Mouse (Mus musculus) granulocyte monocyte progenitor cell, adult 5-6 weeks (primary cell): ENCODE measurements around the gene Ppp1r32. TPM values are rescaled to one million over a fixed set of nuclear protein-coding genes. Genes with fewer than 3 reads are reported as not detected.

Source experiments
- ATAC-seq: replicated peaks from 2 replicates; pipeline ENCODE4 v1.8.0; 2016; ENCODE audit warnings: mild to moderate bottlenecking, moderate TSS enrichment, inconsistent platforms; ENCODE audit not compliant: poor library complexity, severe bottlenecking
- total RNA-seq, 2 experiments: library from RNA; stranded (forward) in 1 of 2; stranded (reverse) in 1 of 2; fragments of 200-712, 200-1000 nt in 1 of 2; fragments of >200 nt in 1 of 2; fragmentation: Nextera tagmentation in 1 of 2; gene quantifications; 2 replicates each; pipeline ENCODE4 v1.2.3; 2014 to 2017

Gene Ppp1r32
- total RNA-seq, 2 experiments from 2014 or later = 1.2 TPM; not detected in 1

DNA sequence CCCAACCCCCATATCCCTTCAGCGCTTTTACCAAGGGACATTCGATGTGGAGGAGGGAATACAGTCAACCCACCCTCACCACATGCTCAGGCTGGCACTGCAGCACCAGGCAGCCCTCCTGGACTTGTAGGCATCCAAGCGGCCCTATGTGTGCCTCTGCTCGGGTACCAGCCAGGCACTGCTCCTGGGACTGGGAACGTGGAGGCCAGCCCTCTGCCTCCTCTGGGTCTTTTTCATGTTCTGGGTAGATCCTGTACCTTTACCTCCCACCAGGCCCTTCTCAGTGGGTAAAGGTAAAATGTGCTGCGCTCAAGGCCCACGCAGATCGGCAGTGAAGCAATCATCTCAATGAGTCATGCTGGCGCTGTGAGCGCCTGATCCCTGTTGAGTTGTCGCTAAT lies 22.8 kb downstream of the Ppp1r32 start:
- no peak for ATAC-seq

DNA sequence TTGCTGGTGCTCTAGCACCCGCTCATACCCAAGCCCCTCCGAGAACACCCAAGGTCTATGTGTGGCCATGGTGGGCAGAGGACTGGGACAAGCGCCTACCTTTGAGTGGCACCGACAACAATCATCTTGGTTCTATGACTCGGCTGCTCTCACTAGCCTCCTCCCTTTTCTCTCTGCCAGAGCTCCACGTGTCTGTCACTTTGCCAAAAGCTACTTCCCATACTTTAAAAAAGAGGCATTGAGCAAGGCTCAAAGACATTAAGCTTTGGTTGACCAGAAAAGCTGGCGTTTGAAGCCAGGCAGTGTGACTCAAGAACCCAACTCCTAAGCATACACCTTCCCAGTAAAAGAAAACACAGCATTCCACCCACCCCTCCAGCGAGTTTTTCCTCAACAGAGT lies 24.6 kb downstream of the Ppp1r32 start:
- ATAC-seq = 0 out of 2 replicates have a peak, but pooled peaks have one; percentile 24

DNA sequence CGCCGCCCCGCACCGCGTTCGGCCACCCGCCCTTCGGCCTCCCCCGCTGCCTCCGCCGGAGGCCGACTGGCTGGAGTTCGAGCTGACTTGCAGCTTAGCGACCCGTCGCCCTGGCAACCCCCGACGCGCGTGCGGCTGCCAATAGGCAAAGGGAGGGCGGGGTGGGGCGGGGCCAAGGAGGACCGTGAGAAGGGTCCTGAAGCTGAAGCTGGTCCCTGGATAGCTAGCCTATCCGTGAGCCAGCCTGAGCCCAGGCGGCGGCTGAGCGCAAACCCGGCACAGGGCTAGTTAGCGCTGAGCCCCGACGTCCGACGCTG lies 25.3 kb downstream of the Ppp1r32 start:
- 0 out of 2 replicates have a peak, but pooled peaks have one; percentile 8 for ATAC-seq

DNA sequence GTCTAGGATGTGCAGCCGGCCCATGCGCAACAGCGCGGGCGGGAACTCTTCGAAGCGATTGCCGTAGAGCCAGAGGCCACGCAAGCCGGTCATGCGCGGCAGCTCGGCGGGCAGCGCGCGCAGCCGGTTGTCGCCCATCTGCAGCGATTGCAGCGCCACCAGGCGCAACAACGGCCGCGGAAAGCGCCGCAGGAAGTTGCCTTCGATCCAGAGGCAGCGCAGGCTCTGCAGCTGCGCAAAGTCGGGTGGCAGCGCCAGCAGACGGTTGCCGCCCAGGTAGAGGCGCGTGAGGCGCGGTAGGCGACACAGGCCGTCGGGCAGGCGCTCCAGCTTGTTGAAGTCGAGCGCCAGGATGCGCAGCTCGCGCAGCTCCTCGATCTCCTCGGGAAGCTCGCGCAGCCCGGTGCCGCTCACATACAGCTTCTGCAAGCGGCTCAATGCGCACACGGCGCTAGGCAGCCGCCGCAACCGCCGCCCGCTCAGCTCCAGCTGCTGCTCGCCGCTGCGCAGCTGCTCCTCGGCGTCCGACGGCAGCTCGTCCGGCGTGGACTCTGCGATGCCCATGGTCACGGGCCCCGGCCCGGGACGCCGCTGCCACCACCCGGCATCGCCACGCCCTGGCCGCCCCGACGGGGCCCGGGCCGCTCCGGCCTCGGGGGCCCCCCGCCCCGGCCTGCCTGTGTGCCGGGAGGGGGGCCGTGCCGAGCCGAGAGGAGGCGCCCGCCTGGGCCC lies 25.8 kb downstream of the Ppp1r32 start, which contains the start of gene Lrrc10b:
TSS of gene Lrrc10b (minus strand) at position 722 of the 732 bp plus-strand sequence.
- peak; percentile 66 for ATAC-seq

DNA sequence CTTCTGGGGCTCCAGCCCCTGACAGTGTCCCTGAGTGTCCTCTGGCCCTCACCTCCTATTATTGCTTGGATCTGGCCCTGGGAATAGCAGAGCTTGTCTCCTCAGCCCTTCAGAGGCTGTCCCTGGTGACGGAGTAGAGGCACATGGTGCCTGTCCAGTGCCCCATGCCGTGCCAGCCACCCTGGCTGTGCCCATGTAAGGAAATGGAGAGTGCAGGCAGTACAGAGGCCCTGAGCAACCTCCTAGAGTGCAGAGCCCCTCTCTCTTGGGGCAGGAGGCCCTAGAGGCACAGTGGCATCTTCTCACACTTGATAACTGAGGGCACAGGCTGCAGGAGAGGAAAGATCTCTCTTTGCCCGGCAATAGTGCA lies 27.3 kb downstream of the Ppp1r32 start:
- no peak for ATAC-seq

DNA sequence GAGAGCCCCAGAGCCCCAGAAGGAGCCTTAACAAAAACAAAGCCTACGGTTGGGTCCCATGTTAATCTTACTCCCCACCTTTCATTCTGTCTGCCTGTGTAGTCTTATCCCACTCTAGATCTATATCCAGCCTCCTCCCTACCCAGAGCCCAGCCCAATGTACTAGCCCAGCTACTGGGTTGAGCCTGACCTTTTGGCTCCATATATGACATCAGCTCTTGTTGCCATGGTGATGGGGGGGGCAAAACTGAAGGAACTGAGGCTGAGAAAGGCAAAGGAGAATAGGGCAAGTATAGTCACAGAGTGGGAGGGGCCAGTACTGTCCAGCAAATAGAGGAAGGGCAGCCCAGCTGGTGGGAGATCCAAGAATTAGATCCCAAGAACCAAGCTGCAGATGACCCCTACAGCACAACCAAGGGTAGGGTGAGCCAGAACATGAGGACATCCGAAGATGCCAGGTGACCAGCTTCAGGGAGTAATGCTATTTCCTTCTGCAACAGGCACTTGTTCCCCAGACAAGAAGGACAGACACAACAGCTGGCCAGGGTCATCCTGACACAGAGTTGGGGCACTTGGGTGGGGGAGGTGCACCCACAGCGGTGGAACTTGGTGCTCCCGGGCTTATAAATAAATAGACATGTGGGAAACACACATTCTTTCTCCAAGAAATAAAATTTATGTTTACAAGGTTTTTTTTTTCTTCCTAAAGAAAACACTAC lies 27.9 kb downstream of the Ppp1r32 start:
- ATAC-seq = no peak

DNA sequence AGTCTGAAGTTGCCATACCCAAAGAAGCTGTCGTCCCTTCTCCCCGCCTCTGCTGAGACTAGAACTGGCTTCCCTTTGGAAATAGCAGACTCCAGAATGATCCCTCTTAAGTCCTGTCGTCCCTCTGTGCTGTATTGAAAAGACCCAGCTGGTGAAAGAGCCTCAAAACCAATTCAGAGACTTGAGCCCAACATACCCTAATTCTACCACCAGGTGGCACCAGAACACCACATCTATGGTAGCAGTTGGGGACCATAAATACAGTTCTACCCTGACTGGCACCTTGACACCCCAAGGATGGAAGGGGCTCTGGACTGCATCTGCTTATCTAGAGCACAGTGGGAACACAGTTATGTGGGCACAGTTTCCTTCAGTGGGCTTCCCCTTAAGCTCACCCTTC lies 33.0 kb downstream of the Ppp1r32 start:
- ATAC-seq = peak; percentile 68

DNA sequence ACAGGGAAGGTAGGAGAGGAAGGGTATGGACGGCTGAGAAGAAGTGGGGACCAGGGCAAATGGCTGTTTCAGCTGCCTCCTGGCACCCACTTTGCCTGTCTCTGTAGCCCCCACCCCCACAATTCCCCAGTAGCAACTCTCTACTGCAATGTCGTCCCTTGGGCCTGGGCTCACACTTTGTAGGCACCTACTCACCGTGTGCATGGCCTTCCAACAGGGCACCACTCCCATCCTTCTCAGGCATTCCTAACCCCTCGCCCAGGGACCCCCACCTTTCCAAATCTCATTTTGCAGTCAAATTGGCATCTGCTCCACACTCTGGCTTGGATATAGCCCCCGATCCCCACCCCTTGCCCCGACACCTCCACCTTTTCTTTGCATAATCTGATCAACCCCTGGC lies 33.5 kb downstream of the Ppp1r32 start:
- no peak for ATAC-seq

DNA sequence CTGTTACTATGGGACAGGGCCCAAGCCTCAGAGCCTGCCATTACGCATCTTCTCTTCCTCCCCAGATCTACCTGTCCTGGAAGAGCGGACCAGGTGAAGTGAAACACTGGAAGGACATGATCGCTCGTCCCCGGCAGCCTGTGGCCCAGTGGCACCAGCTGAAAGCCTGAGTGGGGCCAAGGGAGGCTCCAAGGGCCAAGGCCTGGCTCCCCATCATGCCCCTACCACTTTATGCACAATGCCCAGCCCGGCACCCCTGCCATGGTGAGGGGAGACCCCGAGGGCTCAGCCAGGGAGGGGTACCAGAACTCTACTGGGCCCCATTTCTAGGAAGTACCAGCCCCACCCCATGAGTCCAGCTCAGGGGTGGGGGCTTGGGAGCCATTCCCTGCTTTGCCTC lies 34.5 kb downstream of the Ppp1r32 start:
- no peak for ATAC-seq

DNA sequence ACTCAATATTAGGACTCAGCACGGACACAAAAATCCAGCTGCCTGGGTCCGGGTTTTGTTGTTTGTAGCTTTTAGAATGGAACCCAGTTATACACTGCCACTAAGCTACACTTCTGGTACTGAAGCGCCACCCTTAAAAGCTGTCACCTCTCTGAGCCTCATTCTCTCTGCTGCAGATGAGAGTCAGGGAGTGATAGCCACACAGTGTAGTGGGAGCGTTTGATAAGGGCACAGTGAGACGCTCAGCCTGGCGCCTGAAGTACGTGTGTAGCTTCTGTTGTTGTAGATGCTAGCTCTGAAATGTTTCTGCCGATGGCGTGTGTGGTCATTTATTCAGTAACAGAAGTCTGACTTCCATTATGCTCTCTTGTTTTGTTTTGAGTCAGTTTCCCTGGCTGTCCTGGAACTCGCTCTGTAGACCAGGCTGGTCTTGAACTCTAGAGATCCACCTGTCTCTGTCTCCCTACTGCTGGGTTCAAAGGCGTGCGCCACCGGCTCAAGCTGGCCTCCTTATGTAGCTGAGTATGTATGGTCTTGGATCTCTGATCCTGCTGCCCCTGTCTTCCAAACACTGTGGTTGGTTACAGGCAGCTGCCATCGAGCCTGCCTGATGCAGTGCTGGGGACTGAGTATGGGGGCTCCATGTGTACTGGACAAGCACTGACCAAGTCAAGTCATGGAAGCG lies 37.9 kb downstream of the Ppp1r32 start:
- ATAC-seq = no peak

DNA sequence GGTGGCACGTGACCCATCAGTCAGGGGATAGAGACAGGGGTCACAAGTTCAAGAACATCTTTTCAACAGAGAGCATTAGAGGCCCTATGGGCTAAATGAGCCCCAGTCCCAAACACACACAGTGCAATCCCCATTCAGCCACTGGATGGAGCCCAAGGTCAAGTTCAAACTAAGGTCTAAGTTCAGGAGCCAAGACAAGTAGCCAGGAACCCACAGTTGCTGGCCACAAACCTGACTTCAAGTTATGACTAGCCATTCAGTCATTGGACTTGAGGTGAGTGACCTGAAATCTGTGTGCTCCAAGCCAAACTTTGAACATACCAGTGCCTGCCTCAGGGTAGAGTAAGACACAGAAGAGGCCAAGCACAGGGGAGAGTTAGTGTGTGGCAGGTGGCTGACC lies 45.2 kb downstream of the Ppp1r32 start:
- no peak for ATAC-seq

DNA sequence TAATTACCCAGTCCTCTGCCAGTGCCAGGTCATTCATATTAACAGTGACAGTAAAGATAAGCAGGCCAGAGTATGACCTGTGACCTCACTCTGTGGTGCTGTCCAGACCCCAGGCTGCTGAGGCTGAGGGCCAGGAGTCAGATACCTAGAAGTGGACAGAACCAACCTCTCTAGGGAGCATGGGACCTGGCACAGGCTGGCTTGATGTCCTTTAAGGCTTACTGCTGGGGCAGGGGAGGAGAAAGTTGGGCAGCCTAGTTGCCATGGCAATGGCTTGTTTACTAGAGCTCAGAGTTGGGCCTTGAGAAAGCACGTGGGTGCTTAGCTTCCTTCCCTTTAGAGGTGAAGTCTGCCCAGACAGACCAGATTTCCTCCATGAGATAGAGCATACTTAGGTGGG lies 46.0 kb downstream of the Ppp1r32 start:
- no peak for ATAC-seq

DNA sequence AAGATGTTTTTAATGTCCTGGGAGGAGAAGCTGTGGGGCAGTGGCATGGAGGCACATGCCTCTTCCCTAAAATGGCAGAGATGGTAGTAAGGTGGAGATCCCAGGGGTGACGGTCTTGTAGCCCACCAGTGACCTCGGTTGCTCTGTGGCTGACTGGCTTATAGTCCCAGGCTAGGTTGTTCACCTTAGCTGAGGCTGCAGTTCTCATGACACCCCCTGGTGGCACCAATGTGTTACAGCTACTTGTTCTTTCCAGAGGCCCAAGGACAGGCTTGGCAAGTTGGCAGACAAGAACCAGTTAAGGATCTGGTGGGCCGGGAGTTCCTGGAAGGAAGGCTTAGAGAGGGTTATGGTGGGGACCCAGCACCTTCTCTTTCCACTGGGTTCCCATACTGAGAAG lies 46.8 kb downstream of the Ppp1r32 start:
- peak; percentile 60 for ATAC-seq

DNA sequence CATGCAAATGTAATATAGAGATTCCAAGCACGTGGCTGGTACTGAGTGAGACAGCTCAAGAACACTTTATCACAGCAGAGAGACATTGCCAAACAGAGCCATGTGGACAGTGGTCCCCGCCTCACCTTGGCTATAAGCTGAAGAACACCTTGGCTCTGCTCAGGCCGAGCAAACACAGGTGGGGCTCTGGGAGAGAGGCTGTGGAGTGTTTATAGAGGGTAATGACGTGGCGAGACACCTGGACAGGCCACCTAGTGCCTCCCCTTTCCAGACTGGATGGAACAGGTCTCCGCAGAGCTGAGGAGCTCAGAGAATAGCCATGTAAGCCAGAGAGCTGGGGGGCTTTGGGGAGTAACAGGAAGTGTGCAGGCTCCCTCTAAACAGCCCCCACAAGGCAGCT lies 47.8 kb downstream of the Ppp1r32 start:
- ATAC-seq = no peak

DNA sequence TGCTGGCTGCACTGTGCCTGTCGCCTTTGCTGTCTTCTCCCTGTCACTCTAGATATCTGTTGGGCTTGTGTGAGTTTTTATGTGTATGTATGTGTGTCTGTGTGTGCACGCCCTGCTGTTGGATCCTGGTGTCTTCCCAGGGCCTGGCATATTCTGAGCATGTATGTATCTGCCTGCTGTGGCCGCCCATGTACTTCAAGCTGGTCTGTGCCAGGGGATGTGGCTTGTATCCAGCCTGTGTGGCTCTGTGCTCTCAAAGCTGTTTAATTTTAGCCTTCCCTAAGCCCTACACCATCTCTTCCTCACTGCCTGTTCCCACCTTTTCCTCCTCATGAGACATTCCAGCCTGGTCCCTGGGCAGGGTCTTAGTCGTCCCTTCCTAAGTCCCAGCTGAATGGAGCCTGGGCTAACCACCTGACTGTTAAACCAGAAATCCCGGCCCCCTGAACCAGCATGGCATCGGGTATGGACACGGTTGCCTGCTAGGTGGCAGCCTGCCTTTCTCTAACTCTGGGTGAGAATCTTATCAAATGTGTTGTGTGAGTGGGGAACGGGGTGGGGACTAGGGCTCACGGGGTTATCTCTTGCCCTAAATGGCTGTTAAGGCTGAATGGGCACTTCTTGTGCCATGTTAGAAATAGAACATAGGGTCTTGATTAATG lies 48.7 kb downstream of the Ppp1r32 start:
- ATAC-seq = no peak

DNA sequence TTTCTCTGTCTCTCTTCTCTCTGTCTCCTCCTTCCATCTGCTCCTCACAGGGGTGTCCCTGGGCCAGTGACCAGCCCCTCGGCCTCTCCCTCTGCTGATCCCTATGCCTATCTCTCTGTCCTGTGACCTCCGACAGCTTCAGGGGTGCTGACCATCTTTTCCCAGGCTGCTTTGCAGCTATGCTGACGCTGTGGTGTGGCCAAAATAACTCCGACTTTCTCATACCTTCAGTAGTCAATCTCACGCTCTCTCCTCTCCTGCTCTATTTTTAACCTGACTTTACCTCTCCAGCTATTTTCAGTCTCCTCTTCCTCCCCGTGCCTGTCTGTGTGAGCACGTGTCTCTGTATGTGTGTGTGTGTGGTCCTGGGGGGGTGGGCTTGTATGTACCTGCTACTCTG lies 49.5 kb downstream of the Ppp1r32 start:
- no peak for ATAC-seq

DNA sequence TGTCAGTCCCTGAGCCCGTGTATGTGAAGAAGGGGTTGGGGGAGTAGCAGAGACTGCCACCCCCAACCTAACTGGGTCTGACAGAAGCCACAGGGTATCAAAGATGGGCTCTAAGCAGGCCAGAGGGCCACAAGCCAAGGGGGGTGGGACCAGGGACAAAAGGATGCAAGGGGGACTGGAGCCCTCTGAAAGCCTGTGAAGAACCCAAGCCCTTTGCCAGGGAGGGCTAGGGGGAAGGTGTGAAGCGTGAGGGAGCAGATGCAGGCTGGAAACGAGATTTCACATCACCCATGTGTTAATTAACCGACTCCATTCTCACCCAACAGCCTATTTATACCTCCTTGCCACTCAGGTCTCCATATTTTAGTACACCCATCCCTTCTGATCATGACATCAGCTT lies 50.9 kb downstream of the Ppp1r32 start:
- ATAC-seq = no peak

DNA sequence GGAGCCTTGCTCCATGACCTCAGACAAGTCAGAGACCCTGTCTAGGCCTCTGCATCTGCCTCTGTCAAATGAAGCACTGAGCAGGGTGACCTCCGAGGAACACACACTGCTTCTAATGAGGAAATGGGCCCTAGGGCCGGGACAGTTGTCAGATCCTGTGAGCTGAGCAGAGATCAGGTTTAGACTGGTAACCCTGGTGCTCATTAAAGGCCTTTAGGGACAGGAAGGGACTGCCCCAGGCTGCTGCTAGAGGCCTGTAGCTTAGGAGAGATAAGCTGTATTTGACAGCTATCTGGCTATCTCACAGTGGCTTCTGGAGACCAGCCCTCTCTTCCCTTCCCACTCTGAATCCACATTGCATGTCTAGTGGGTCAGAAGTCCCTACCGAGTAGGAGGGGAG lies 51.3 kb downstream of the Ppp1r32 start:
- ATAC-seq = no peak

DNA sequence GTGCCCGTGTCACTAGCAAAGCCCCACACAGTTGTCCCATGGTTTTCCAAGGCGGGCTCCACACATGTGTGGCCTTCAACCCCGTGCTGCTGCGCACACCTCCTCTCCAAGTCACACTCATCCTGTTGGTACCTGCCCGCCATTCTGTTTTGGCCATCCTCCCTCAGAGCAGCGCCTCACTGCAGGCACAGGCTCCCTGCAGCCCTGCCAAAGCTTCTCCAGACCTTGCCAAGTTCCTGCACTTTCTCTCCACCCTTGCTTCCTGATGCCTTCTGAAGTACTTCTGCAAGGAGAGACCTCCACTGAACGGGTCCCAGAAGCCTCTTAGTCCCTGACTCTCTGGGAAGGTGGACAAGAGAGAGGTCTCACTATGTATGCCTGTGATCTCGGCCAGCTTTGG lies 53.4 kb downstream of the Ppp1r32 start:
- ATAC-seq = no peak

DNA sequence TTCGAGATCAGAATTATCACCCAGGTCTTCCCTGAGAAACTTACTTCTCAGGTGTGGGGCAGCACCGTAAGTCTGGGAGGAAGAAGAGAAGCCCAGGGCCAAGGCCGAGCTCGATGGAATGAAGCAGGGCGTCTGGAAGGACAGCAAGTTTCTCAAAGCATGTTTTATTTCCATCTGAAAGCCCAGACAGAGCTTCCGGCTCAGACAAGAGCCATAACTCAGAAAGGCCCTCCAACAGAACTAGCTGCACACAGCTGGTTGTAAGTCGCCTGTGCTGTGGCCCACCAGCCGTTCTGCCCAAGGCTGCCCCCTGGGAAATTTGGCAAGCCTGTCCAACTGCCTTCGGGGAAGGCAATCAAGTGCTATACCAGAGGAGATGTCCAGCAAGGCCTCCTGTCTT lies 55.3 kb downstream of the Ppp1r32 start:
- no peak for ATAC-seq

DNA sequence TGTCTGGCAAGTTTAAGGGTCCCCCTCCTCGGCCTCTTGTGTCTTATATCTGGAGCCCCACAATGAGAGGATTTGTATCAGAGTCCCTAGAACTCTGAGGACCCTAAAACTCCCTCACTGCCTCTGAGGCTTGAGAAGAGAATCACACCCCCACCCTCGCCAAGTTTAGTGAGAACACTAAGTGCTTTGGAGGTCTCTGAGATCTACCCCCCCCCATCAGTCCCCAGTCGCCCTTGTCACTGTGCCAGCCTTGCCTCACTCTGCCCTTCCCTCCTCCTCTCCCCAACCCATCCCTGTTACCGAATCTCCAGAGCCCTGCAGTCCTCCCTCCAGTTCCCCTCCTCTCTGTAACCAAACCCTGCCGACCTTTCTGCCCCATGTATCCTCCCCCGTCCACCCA lies 55.9 kb downstream of the Ppp1r32 start:
- no peak for ATAC-seq
